Mouse (Mus musculus) kidney, adult 2 months (tissue): ENCODE measurements around the gene Max.

Source experiments
- CTCF ChIP-seq: fragments of 200-500 bp; conservative IDR thresholded peaks from 2 replicates; pipeline ENCODE4 v1.5.1; 2011; ENCODE audit warnings: low read depth, mild to moderate bottlenecking, control low read depth, low read length, moderate library complexity, mixed read lengths; ENCODE audit not compliant: insufficient read depth, insufficient read length
- POLR2A ChIP-seq: fragments of 200-500 bp; IDR thresholded peaks from one replicate; pipeline ENCODE4 v1.6.1; 2011; ENCODE audit warnings: low read depth, low read length, control low read depth

DNA sequence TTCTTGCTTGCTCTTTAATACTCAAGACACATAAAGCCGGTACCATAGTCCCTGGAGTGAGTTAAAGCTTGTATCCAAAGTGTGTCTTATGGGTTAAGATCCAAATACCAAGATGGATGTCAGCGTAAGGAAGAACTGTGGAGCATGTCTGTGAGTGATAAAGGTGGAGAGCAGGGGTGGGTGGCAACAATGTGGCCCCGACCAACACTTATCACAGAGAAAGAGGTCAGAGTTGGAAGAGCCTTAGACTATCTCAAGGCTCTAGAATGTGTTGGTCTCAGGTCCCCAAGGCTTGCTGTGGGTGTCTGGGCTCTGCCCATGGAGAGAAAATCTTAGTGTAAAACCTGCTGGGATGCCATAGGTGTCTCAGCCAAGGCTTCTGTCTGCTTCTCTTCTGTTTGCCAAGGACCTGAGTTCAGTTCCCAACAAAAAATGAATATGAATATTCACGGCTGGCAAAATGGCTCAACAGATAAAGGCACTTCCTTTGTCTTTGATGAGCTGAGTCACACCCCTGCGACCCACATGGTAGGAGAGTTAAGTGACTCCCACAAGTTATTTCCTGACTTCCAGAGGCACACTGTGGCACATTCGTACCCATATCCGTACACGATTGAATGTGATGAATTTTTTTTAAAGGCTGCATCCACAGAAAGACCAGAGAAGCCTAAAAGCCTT is 40.7 kb upstream of the Max start:
- TF ChIP-seq POLR2A (no peak), CTCF (no peak)
